Mouse (Mus musculus) left cerebral cortex, adult 18-20 months (tissue): ENCODE measurements around the gene Chd4. TPM values are rescaled to one million over a fixed set of nuclear protein-coding genes. Genes with fewer than 3 reads are reported as not detected.

Experiments used
- microRNA-seq, 2 experiments: library from miRNA; unstranded; fragments of <30 nt; microRNA quantifications; one replicate each; pipeline ENCODE4 v1.2.0; 2021
- total RNA-seq, 2 experiments: library from RNA; stranded (reverse); gene quantifications; 2 replicates each; pipeline ENCODE4 v1.2.3; 2021

Chd4 gene
- total RNA-seq, 2 experiments from 2014 or later, result 147 to 150 TPM

Small RNA genes lying within 50 kb of the gene (microRNA-seq; reads per million reads assigned to microRNA genes)
- gene Mir7045, result 1.7 to 2.1 reads per million in 2 experiments

Other genes starting within 250 kb of the Chd4 start
- 10 to 100 TPM; 23.5 to 30.9 TPM for gene P3h3, start 238.2 kb upstream of the Chd4 start, total RNA-seq
- gene Gpr162, start 232.0 kb upstream of the Chd4 start, total RNA-seq, result 100 to 1,000 TPM; 212 to 232 TPM
- 1 to 10 TPM; 4.2 to 8.6 TPM for gene Cd4, start 207.8 kb upstream of the Chd4 start, total RNA-seq
- gene Lag3, start 184.3 kb upstream of the Chd4 start, total RNA-seq, result 1 to 10 TPM; 2.6 to 3.2 TPM
- 100 to 1,000 TPM; 895 to 902 TPM for gene Ptms, start 175.9 kb upstream of the Chd4 start, total RNA-seq
- gene Mlf2, start 164.6 kb upstream of the Chd4 start, total RNA-seq, result 100 to 1,000 TPM; 626 to 639 TPM
- 100 to 1,000 TPM; 168 TPM for gene Cops7a, start 130.4 kb upstream of the Chd4 start, total RNA-seq
- gene Pianp, start 99.3 kb upstream of the Chd4 start, total RNA-seq, result 100 to 1,000 TPM; 194 to 195 TPM
- 10 to 100 TPM; 45.9 to 47.6 TPM for gene Zfp384, start 86.8 kb upstream of the Chd4 start, total RNA-seq
- gene Ing4, start 56.2 kb upstream of the Chd4 start, total RNA-seq, result 10 to 100 TPM; 50.7 to 51.1 TPM
- gene Acrbp, start 46.3 kb upstream of the Chd4 start, total RNA-seq, result 10 to 100 TPM; 11.2 to 14.5 TPM
- gene Lpar5, start 28.1 kb upstream of the Chd4 start, total RNA-seq, result under 1 TPM; 0.58 to 0.68 TPM
- 10 to 100 TPM; 30.2 to 30.5 TPM for gene Nop2, start 35.9 kb downstream of the Chd4 start, total RNA-seq
- gene Iffo1, start 49.3 kb downstream of the Chd4 start, total RNA-seq, result 10 to 100 TPM; 54.6 to 55.8 TPM
- 1,000 to 10,000 TPM; 2,618 to 2,651 TPM for gene Gapdh, start 70.5 kb downstream of the Chd4 start, total RNA-seq
- gene Ncapd2, start 95.7 kb downstream of the Chd4 start, total RNA-seq, result 10 to 100 TPM; 22.0 to 24.4 TPM
- 10 to 100 TPM; 69.7 to 81.2 TPM for gene Mrpl51, start 95.8 kb downstream of the Chd4 start, total RNA-seq
- 100 to 1,000 TPM; 111 to 145 TPM for gene Vamp1, start 119.6 kb downstream of the Chd4 start, total RNA-seq
- gene Tapbpl, start 135.9 kb downstream of the Chd4 start, total RNA-seq, result 1 to 10 TPM; 6.5 to 6.8 TPM
- not detected for gene Cd27, start 141.0 kb downstream of the Chd4 start, total RNA-seq
- gene Tuba3a, start 190.1 kb downstream of the Chd4 start, total RNA-seq, result not detected
- 1 to 10 TPM; 8.1 to 9.5 TPM for gene Ltbr, start 217.9 kb downstream of the Chd4 start, total RNA-seq
- 1 to 10 TPM; 2.6 to 3.6 TPM for gene Scnn1a, start 224.7 kb downstream of the Chd4 start, total RNA-seq